Mouse (Mus musculus): ENCODE data around the gene Slc30a4.

Gene Slc30a4

GRCm38 (mm10) chr2:122681379-122682137, 20.9 kb downstream of the Slc30a4 start:
- no peak for DNase-seq (ENCODE audit: low spot score in 2 of 2)

DNA sequence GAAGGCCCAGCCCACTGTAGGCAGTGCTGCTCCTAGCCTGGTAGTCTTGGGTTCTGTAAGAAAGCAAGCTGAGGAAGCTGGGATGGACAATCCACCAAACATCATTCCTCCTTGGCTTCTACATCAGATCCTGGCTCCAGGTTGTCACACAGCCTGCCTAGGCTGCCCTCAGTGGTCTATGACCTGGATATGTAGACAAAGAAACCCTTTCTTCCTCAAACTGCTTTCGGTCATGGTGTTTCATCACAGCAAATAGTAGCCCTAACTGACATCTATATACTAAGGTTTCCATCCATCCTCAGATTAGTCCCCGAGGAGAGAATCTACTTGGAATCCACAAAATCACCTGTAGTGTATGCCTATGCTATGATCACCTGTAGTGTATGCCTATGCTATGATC, 27.3 kb downstream of the Slc30a4 start:
- no peak for DNase-seq (ENCODE audit: low spot score in 2 of 2)

DNA sequence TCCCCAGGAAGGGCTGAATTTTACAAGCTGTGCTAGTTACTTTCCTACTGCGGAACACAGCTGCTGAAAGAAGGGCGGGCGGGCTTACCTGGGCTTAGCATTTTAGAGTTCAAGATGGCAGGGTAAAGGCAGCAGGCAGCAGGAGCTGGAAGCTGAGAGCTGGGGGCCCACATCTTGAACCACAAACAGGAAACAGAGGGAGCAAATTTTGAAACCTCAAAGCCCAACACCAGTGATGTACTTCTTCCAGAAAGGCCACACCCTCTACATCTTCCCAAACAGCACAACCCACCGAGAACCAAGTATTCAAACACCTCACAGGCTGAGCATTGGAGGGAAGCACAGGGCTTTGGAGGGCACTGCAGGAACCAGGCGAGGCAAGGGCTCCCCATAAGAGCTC, 29.6 kb downstream of the Slc30a4 start:
- no peak for DNase-seq (ENCODE audit: low spot score in 2 of 2)

- no peak for DNase-seq (ENCODE audit: low spot score in 2 of 2)
Observed at GRCm38 (mm10) chr2:122671714-122672113, 30.7 kb downstream of the Slc30a4 start.

- DNase-seq (ENCODE audit: low spot score in 2 of 2): peak; percentile 31 to 49
Observed at GRCm38 (mm10) chr2:122667856-122668255, 34.6 kb downstream of the Slc30a4 start.

DNA sequence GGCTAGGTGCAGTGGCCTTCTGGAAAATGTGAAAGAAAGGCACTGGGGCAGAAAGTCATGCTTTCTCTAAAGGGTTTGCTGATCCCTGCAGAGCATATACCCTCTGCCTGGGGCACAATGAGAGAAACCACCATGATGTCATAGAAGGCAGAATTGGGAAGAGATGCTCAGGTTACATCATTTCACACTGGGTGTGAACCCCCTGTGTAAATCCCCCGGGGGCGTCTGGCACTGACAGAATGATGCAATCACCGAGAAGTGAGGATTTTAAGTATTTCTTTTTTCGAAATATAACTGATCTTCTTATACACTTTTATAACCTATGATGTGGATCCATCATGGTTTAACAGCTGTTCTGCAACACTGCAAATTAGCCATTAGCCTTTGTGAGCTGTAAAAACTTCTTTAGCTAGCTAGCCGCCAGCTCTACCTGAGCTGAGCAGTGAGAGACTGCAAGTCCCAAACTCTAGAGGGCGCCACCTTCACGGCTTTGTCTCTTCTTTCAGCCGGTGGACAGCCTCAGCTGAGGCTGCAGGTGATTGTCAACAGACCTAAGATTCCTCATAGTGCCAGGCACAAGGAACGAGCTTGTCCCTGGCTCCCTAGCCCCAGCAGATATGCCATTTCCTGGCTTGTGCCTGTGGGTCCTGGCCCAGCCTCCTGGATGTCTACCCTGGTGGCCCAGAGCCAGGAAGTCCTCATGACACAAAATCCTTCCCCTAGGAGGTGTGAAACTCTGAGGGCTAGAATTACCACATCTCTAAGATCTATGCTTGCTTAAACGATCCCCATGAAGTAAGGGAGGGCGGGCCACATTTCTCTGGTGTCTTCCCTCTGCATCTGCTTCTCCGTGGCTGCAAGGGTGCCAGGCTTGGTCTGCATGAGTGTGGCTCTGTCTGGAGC, 36.2 kb downstream of the Slc30a4 start:
- peak in 1 of 2 experiments; percentile 17 for DNase-seq (ENCODE audit: low spot score in 2 of 2)

DNA sequence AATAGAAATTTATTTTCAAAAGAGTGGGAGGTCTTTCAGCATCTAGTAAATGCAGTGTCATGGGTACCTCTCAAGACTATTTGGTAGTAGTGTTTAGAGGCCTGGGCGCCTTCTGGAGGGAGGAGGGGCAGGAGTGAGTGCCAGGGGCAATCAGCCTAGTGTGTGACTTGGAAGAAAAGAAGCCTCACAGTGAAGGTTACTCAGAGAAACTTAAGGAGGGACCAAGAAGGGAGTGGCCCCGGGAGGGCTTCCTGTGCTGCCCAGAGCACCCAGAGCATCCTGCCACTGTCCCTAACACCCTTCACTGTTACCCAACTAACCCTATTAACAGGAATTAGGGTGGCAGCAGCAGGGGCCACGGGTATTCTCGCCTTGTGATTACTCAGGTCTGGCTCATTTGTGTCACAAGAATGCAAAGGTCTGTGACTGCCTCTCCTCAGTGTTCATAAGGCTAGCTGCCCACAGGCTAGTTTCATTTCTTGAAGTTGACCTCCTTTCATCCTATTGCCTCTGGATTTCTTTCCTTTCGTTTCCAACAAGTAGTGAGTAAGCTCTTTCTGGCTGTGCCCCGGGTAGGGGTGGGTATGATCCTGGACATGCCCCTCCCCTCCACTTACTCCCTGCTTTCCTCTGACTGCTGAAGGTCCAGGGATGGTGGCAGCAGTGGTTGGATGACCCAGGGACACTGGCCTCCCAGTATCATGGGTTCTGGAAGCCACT, 37.0 kb downstream of the Slc30a4 start:
- no peak for DNase-seq (ENCODE audit: low spot score in 2 of 2)

DNA sequence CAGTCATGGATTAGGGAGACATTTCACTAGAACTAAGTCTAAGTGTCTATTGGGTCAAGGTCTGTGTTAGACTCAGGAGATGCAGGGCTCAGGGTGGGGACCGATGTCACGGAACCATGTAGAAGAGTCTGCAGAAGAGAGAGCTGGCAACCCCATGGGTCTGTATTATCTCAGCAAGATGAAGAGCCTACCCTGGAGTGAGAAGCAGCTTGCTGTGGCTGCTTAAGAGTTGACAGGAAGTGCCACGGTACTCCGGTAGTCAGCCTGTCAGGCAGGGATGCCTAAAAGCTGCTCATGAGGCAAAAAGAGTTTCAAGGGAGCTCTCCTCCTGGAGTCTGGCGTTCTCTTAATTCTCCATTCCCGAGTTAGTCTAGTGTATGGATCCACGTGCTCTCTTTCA, 42.6 kb downstream of the Slc30a4 start:
- DNase-seq (ENCODE audit: low spot score in 2 of 2): no peak

DNA sequence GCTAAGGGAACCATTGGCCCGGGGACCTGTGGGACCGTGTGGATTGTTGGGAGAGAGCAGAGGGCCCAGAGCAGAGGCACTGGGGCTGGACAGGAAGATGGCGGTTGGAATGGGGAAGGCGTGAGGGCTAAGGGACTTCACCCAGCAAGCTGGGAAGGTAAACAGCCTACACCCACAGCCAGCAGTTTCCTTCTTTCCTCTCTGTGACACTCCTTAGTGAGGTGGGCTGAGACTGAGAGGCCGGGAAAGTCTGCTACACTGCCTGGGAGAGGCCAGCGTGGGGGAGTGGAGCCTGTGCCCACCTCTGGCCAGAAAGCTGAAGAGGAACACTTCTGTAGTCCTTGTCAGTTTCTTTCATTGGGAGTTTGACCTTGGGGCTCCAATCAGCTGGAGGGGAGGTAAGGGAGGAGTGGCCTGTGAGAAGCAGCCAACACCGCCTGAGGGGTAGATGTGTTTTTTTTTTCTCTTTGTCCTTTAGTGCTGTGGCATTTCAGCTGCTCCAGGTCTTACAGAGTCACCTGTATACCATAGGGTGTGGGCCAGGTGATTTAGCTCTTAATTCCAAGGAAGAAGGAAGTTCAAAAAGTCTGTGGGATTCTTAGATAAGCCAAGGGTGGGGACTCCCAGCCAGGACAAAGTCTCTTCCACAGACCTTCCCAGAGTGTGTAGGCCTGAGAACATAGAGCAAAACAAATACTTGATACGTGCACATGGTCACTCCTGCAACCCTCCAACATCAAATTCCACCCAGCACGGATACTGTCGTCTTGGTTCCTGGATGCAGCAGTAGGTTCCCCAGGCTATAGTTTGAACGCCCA, 44.5 kb downstream of the Slc30a4 start:
- no peak for DNase-seq (ENCODE audit: low spot score in 2 of 2)

GRCm38 (mm10) chr2:122656767-122657166, 45.7 kb downstream of the Slc30a4 start:
- no peak for DNase-seq (ENCODE audit: low spot score in 2 of 2)

GRCm38 (mm10) chr2:122656052-122656451, 46.4 kb downstream of the Slc30a4 start:
- DNase-seq (ENCODE audit: low spot score in 2 of 2): no peak

DNA sequence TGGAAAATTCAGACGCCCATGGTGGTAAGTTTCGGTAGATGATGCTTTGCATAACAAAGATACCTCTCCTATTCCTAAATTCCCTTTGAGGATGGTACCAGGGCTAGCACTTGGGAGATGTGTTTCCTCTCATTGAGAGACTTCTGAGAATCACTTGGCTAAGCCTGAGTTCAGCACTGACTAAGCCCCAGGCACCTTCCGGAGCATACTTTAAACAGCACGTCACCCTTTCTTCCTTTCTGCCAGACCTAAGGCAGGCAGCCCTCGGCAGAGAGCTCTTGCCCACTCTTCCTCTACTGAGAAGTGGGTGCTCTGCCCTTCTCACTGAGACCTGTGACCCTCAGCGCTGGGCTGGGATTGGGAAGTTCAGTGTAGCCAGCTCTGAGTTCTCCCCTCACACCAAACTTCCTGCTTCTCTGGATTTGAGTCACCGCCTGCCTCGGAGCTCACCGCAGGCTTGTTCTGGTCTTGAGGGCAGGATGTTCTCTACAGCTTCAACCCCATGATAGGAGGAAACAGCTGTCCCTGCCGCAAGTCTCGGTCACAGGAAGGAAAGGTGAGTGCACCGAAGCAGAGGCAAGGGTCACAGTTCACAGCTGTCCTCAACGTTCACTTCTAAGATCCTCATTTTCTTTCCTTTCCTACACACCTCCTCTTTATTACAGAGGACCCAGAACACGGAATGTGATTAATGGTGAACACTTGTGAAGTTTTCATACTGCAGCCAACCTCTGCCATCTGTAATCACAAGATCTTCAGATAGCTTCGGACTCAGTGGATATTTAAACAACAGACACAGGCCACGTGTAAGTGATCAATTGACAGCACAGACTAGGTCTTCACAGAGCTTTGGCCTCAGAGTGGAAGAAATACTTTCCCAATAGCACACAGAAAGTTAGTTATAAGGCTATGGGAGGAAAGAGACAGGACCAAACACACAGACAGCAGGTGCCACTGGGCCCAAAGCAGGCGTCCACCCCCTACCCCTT, 50.1 kb downstream of the Slc30a4 start:
- DNase-seq (ENCODE audit: low spot score in 2 of 2): no peak

GRCm38 (mm10) chr2:122638673-122639072, 63.8 kb downstream of the Slc30a4 start:
- DNase-seq (ENCODE audit: low spot score in 2 of 2): no peak

DNA sequence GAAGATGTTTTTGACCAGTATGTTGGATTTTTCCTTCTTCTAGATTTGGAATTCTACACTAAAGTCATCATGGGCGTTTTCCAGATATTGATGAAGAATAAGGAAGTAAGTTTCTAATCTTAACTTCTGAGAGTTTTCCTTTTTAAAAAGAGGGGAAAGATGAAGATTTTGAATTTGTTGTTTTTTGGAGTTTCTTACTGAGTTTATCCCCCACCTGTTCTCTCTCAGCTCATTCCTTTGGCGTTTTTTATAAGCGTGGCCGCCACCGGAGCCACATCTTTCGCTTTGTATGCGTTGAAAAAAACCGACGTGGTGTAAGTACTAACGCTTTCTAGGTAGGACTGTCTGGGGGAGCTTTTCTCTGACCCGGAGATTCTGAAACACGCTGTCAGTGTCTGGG, 64.4 kb downstream of the Slc30a4 start:
- DNase-seq (ENCODE audit: low spot score in 2 of 2): no peak

DNA sequence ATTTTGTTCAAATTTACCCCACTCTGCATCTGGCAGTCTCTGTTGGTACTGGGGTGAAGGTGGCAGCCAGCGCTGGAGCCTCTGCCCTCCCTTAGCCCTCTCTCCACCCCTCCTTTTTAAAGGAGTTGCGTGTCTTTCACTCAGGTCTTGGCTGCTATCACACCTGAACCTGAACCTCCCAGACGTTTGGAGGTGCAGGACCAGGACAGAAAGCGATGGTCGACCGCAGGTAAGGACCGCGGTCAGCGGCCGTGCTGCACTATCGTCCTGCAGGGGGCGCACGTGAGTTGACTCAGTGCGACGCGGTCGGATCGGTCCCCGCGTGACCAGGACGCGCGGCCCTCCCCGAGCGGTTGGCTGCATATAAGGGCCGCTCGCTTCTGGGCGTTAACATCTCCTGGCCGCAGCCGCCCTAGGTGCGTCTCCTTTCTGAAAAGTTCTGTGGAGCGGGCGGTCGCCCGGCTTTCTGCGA, 64.9 kb downstream of the Slc30a4 start:
- peak; percentile 50 to 57 for DNase-seq (ENCODE audit: low spot score in 2 of 2)

GRCm38 (mm10) chr2:122636686-122637085, 65.8 kb downstream of the Slc30a4 start, which contains the start of gene AA467197:
Gene AA467197 (plus strand): TSS chr2:122636986.
- DNase-seq (ENCODE audit: low spot score in 2 of 2): no peak

Data from frontal cortex, postnatal 36 days (tissue).